Mouse (Mus musculus) myocyte (in vitro differentiated cells): Measurements from ENCODE around the gene Zan.

Source experiments
- CEBPB ChIP-seq: IDR thresholded peaks from 2 replicates; pipeline ENCODE4 v1.6.1; 2011; ENCODE audit warnings: mild to moderate bottlenecking, moderate library complexity; ENCODE audit not compliant: poor library complexity, insufficient read depth, severe bottlenecking
- E2F4 ChIP-seq: IDR thresholded peaks from one replicate; pipeline ENCODE4 v1.6.1; 2011; ENCODE audit warnings: mild to moderate bottlenecking, control low read depth, moderate library complexity; ENCODE audit not compliant: insufficient read depth
- MAX ChIP-seq: IDR thresholded peaks from one replicate; pipeline ENCODE4 v1.6.1; 2011; ENCODE audit warnings: low read depth, mild to moderate bottlenecking, control low read depth
- MYOD1 ChIP-seq, 3 experiments: IDR thresholded peaks; one replicate each; pipeline ENCODE4 v1.6.1; 2011; ENCODE audit warnings: control low read depth in 2 of 3, low read depth in 2 of 3, mild to moderate bottlenecking in 2 of 3, moderate library complexity in 1 of 3; ENCODE audit not compliant: insufficient read length in 2 of 3, control insufficient read depth in 1 of 3
- MYOG ChIP-seq, 3 experiments: IDR thresholded peaks; one replicate each; pipeline ENCODE4 v1.6.1; 2011; ENCODE audit warnings: control low read depth in 2 of 3, low read depth in 2 of 3, mild to moderate bottlenecking in 2 of 3; ENCODE audit not compliant: insufficient read length in 2 of 3, control insufficient read depth in 1 of 3, insufficient read depth in 1 of 3
- POLR2A ChIP-seq: IDR thresholded peaks from one replicate; pipeline ENCODE4 v1.6.1; 2011; ENCODE audit warnings: low read depth, mild to moderate bottlenecking, control low read depth, moderate library complexity; ENCODE audit not compliant: insufficient read length
- POLR2AphosphoS2 ChIP-seq: IDR thresholded peaks from one replicate; pipeline ENCODE4 v1.6.1; 2011; ENCODE audit warnings: low read depth, control low read depth; ENCODE audit not compliant: insufficient read length
- TCF12 ChIP-seq: IDR thresholded peaks from one replicate; pipeline ENCODE4 v1.6.1; 2011; ENCODE audit warnings: mild to moderate bottlenecking, control low read depth; ENCODE audit not compliant: poor library complexity, insufficient read depth, severe bottlenecking
- USF1 ChIP-seq: IDR thresholded peaks from one replicate; pipeline ENCODE4 v1.6.1; 2011; ENCODE audit warnings: low read depth, mild to moderate bottlenecking, control low read depth, moderate library complexity

DNA sequence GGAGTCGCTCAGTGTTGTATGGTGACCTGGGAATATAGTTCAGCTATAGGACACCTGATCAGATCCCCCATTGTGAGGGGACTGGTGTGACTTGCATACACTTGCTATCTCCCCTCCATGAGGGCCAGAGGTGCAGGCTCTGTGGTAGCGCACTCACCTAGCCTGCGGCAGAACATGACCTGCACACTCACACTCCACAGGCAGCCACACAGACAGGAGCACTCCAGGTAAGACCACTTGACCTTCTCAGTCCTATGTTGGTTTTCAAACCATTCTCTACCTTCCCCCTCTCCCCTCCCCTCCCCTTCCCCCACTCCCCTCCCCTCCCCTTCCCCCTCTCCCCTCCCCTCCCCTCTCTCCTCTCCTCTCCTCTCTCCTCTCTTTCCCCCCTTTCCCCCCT, 66.3 kb downstream of the Zan start:
- no peak for TF ChIP-seq MAX
- no peak for TF ChIP-seq POLR2AphosphoS2
- TF ChIP-seq MYOD1 (IDR thresholded peaks at IDR 0.05; ENCODE audit: control insufficient read depth in 1 of 3, insufficient read length in 2 of 3, low read depth in 2 of 3), result no peak
- no peak for TF ChIP-seq POLR2A
- no peak for TF ChIP-seq TCF12
- TF ChIP-seq USF1, result no peak
- no peak for TF ChIP-seq E2F4
- TF ChIP-seq CEBPB, result no peak
- TF ChIP-seq MYOG (IDR thresholded peaks at IDR 0.05; ENCODE audit: control insufficient read depth in 1 of 3, insufficient read depth in 1 of 3, insufficient read length in 2 of 3, low read depth in 2 of 3), result no peak
